Mouse (Mus musculus): Measurements from ENCODE around the gene Olfr432. TPM values are rescaled to one million over a fixed set of nuclear protein-coding genes. Genes with fewer than 3 reads are reported as not detected.

Gene Olfr432
- polyA plus RNA-seq (2012; rRNA removed), result not detected in 2 replicates

GRCm38 (mm10) chr1:174048893-174049292 lies at the start of gene Olfr432:
Gene Olfr432 (plus strand): TSS chr1:174049205.

GRCm38 (mm10) chr1:174031698-174032097 lies 17.3 kb upstream of the Olfr432 start, which contains the start of gene Ifi205:
Gene Ifi205 (minus strand): TSS chr1:174031810.

GRCm38 (mm10) chr1:174040523-174041177 lies 8.4 kb upstream of the Olfr432 start, which contains the start of gene Olfr433:
Gene Olfr433 (plus strand): TSS chr1:174040705.

GRCm38 (mm10) chr1:174066305-174066704 lies 17.3 kb downstream of the Olfr432 start, which contains the start of gene Olfr430:
Gene Olfr430 (plus strand): TSS chr1:174066605.

GRCm38 (mm10) chr1:174084031-174084430 lies 35.0 kb downstream of the Olfr432 start, which contains the start of gene Olfr429:
Gene Olfr429 (plus strand): TSS chr1:174084331.

GRCm38 (mm10) chr1:174096591-174096990 lies 47.6 kb downstream of the Olfr432 start, which contains the start of gene Olfr427:
Gene Olfr427 (plus strand): TSS chr1:174096891.

Other genes with a start within 250 kb of the Olfr432 start
- 0.36 and 0.41 TPM in 2 replicates for gene Ifi211, start 136.2 kb upstream of the Olfr432 start, polyA plus RNA-seq (2012; rRNA removed)
- 2.8 and 4.0 TPM in 2 replicates for gene Mndal, start 106.7 kb upstream of the Olfr432 start, polyA plus RNA-seq (2012; rRNA removed)
- gene Ifi203, start 106.5 kb upstream of the Olfr432 start, polyA plus RNA-seq (2012; rRNA removed), result 1.2 and 2.2 TPM in 2 replicates
- gene Ifi202b, start 66.5 kb upstream of the Olfr432 start, polyA plus RNA-seq (2012; rRNA removed), result not detected in 2 replicates
- gene Ifi205, start 17.4 kb upstream of the Olfr432 start, polyA plus RNA-seq (2012; rRNA removed), result 0.04 and 1.9 TPM in 2 replicates
- not detected in 2 replicates for gene Olfr433, start 8.5 kb upstream of the Olfr432 start, polyA plus RNA-seq (2012; rRNA removed)
- not detected in 2 replicates for gene Olfr430, start 17.4 kb downstream of the Olfr432 start, polyA plus RNA-seq (2012; rRNA removed)
- not detected in 2 replicates for gene Olfr429, start 35.1 kb downstream of the Olfr432 start, polyA plus RNA-seq (2012; rRNA removed)
- gene Olfr427, start 47.7 kb downstream of the Olfr432 start, polyA plus RNA-seq (2012; rRNA removed), result not detected in 2 replicates
- gene Olfr231, start 72.0 kb downstream of the Olfr432 start, polyA plus RNA-seq (2012; rRNA removed), result not detected in 2 replicates
- not detected in 2 replicates for gene Olfr424, start 82.3 kb downstream of the Olfr432 start, polyA plus RNA-seq (2012; rRNA removed)
- gene Olfr420, start 106.4 kb downstream of the Olfr432 start, polyA plus RNA-seq (2012; rRNA removed), result not detected in 2 replicates
- 0.01 and 0.03 TPM in 2 replicates for gene Spta1, start 123.6 kb downstream of the Olfr432 start, polyA plus RNA-seq (2012; rRNA removed)
- not detected in 2 replicates for gene Olfr419, start 202.9 kb downstream of the Olfr432 start, polyA plus RNA-seq (2012; rRNA removed)